Mouse (Mus musculus): ENCODE measurements around the gene Carhsp1. TPM values are rescaled to one million over a fixed set of nuclear protein-coding genes. Genes with fewer than 3 reads are reported as not detected.

Carhsp1 gene
- total and polyA plus RNA-seq, 2 experiments from 2014 or later: 42.7 to 71.6 TPM

DNA sequence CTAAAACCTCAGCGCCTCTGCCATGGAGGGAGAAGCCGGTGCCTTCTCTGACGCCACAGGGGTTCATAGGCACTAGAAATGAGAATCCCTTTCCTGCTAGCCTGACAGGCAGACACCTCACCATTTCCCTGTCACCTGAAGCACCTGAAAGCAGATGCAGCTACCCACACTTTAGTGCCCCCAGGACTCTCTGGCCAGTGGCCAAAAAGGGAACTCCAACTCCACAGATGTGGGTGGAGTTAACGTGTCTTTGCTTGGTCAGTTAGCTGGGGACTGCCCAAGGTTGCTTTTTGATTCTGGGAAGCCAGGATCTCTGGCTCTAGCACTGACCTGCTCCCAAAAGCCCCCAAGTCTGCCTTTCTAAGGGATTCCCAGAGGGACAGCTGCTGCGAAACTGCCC is 2.5 kb downstream of the Carhsp1 start:
- TF ChIP-seq CTCF (IDR thresholded peaks at IDR 0.05; ENCODE audit: low read depth): no peak
- no peak for TF ChIP-seq EP300 (IDR thresholded peaks at IDR 0.05; ENCODE audit: low read depth)
- Histone ChIP-seq H3K4me3 (ENCODE audit: low read depth, low read length) (no peak overlapping the region), H3K9me3 (replicated peaks; ENCODE audit: control insufficient read depth, low read length) (no peaks in the 10 kb centered on the region), H3K4me1 (ENCODE audit: control insufficient read depth, insufficient read depth) (peaks cover 50% of the 10 kb centered on the region), H3K9ac (replicated peaks; ENCODE audit: low read depth, low read length) (no peak overlapping the region), H3K27me3 (ENCODE audit: control insufficient read depth, insufficient read depth, low read length) (no peaks in the 10 kb centered on the region), H3K36me3 (replicated peaks; ENCODE audit: control insufficient read depth, insufficient read depth, low read length) (no peaks in the 10 kb centered on the region), H3K4me2 (ENCODE audit: low read depth, low read length) (peak overlapping the region; percentile 79), H3K27ac (ENCODE audit: low read depth) (peak overlapping the region; percentile 30; the same call in 1 of the 2 replicates)
- DNase-seq (ENCODE audit: low spot score) (no peak), ATAC-seq (ENCODE audit: insufficient read depth, low read depth) (no peak)
- WGBS: 54% methylated on average over 5 of the region's 5 CpGs

DNA sequence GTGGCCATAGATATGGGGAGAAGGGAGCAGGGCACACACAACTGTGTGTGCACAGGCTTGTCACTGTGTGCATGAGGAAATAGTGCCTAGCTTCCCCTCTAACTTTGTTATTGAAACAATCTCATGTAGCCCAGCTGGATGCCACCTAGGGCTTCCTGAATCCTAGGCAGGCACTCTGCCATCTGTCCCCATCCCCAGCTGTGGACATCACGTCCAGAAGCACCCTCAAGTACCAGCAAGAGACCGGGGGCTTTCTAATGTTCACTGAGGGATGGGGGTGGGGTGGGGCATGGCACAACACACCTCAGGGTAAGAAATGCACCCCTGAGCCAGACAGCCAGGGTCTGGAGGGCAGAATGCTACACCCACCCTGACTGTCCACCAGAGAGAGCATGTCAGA is 3.6 kb downstream of the Carhsp1 start:
- ATAC-seq (ENCODE audit: insufficient read depth, low read depth): no peak
- H3K36me3 ChIP-seq (replicated peaks; ENCODE audit: control insufficient read depth, insufficient read depth, low read length): no peaks in the 10 kb centered on the region
- H3K9me3 ChIP-seq (replicated peaks; ENCODE audit: control insufficient read depth, low read length): no peaks in the 10 kb centered on the region
- TF ChIP-seq EP300 (IDR thresholded peaks at IDR 0.05; ENCODE audit: low read depth): no peak
- no peak for TF ChIP-seq CTCF (IDR thresholded peaks at IDR 0.05; ENCODE audit: low read depth)
- no peaks in the 10 kb centered on the region for H3K27me3 ChIP-seq (ENCODE audit: control insufficient read depth, insufficient read depth, low read length)
- H3K4me1 ChIP-seq (ENCODE audit: control insufficient read depth, insufficient read depth): peaks cover 50% of the 10 kb centered on the region
- no peak overlapping the region for H3K4me2 ChIP-seq (ENCODE audit: low read depth, low read length)
- no peak overlapping the region for H3K9ac ChIP-seq (replicated peaks; ENCODE audit: low read depth, low read length)
- H3K27ac ChIP-seq (ENCODE audit: low read depth): peak overlapping the region; percentile 81
- no peak overlapping the region for H3K4me3 ChIP-seq (ENCODE audit: low read depth, low read length)
- WGBS: 52% methylated on average over 2 of the region's 2 CpGs
- DNase-seq (ENCODE audit: low spot score): no peak

DNA sequence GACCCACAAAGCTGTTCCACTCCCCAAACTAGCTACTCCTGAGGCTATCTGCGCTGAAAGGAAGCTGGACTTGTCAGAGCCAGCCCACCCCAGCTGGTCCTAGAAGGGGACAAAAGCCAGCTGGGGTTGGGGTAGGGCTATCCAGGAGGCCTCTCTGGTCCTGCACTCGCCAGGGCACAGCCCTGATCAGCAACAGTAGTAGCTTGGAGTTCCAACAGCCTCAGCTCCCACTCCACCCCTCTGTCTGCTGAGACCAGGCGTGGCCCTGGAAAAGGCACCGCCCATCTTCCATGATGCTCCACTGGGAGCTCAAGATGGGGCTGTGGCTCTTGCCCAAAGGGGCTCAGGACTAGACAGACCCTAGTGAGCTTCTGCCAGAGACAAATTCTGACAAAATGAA is 4.1 kb downstream of the Carhsp1 start:
- H3K27ac ChIP-seq (ENCODE audit: low read depth): peak overlapping the region; percentile 81
- no peaks in the 10 kb centered on the region for H3K9me3 ChIP-seq (replicated peaks; ENCODE audit: control insufficient read depth, low read length)
- DNase-seq (ENCODE audit: low spot score) (no peak), ATAC-seq (ENCODE audit: insufficient read depth, low read depth) (no peak)
- 0 out of 2 replicates have a peak overlapping the region, but pooled peaks have one; percentile 10 for H3K9ac ChIP-seq (replicated peaks; ENCODE audit: low read depth, low read length)
- peak overlapping the region; percentile 11; the same call in 1 of the 2 replicates for H3K4me2 ChIP-seq (ENCODE audit: low read depth, low read length)
- H3K27me3 ChIP-seq (ENCODE audit: control insufficient read depth, insufficient read depth, low read length): no peaks in the 10 kb centered on the region
- WGBS: 58% methylated on average over 4 of the region's 4 CpGs
- no peak overlapping the region for H3K4me3 ChIP-seq (ENCODE audit: low read depth, low read length)
- H3K4me1 ChIP-seq (ENCODE audit: control insufficient read depth, insufficient read depth): peaks cover 50% of the 10 kb centered on the region
- TF ChIP-seq CTCF (IDR thresholded peaks at IDR 0.05; ENCODE audit: low read depth) (no peak), EP300 (IDR thresholded peaks at IDR 0.05; ENCODE audit: low read depth) (no peak)
- 0 out of 2 replicates have a peak, but pooled peaks cover under 1% of the 10 kb centered on the region for H3K36me3 ChIP-seq (replicated peaks; ENCODE audit: control insufficient read depth, insufficient read depth, low read length)

DNA sequence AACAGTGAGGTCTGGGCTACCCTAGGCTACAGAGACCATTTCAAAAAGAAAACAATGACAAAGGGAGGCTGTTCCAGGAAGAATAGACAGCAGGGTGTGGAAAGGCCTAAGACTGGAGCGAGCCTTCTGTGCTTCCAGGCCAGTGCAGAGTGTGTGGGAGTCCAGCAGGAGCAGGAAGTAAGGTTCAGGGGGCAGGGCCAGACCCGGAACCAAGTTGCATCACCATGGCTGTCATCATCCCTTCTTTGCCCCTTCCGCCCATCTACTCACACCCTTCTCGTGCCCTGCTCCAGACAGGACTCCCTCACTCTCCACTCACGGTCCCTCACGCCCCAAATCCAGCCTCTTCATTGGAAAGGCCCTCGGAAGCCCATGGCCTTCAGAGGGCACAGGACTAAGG is 4.7 kb downstream of the Carhsp1 start:
- H3K9ac ChIP-seq (replicated peaks; ENCODE audit: low read depth, low read length): 0 out of 2 replicates have a peak overlapping the region, but pooled peaks have one; percentile 10

DNA sequence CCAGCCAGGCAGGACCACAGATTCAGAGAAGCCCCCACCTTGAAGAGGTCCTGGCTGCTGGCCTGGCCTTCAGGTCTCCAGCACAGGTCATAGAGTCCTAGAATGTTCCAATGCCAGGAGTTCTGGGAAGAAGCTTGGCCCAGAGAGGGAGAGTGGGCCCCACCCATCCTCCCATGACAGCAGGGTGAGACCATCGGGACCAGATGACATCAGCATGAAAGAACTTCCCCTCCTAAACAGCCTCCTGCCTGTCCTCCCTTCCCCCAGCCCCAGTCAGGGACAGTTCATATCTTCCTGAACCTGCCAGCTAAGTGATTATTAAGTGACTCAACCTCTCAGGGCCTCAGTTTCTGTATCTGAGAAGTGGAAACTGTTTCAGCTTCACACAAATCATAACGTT is 5.5 kb downstream of the Carhsp1 start:
- Histone ChIP-seq H3K36me3 (replicated peaks; ENCODE audit: control insufficient read depth, insufficient read depth, low read length) (peaks cover 15% of the 10 kb centered on the region), H3K9me3 (replicated peaks; ENCODE audit: control insufficient read depth, low read length) (no peaks in the 10 kb centered on the region), H3K4me3 (ENCODE audit: low read depth, low read length) (no peak overlapping the region), H3K27me3 (ENCODE audit: control insufficient read depth, insufficient read depth, low read length) (no peaks in the 10 kb centered on the region), H3K27ac (ENCODE audit: low read depth) (peak overlapping the region; percentile 81), H3K4me1 (ENCODE audit: control insufficient read depth, insufficient read depth) (peaks cover 50% of the 10 kb centered on the region), H3K9ac (replicated peaks; ENCODE audit: low read depth, low read length) (0 out of 2 replicates have a peak overlapping the region, but pooled peaks have one; percentile 16), H3K4me2 (ENCODE audit: low read depth, low read length) (no peak overlapping the region)
- peak; percentile 67 for DNase-seq (ENCODE audit: low spot score)
- 14% methylated on average over 2 of the region's 2 CpGs for WGBS
- ATAC-seq (ENCODE audit: insufficient read depth, low read depth): peak; percentile 60
- TF ChIP-seq EP300 (IDR thresholded peaks at IDR 0.05; ENCODE audit: low read depth) (no peak), CTCF (IDR thresholded peaks at IDR 0.05; ENCODE audit: low read depth) (no peak)

More for the DNA sequence above, 4.7 kb downstream of the Carhsp1 start:
- DNase-seq (ENCODE audit: low spot score): peak; percentile 46
- H3K27ac ChIP-seq (ENCODE audit: low read depth): peak overlapping the region; percentile 81
- 52% methylated on average over 7 of the region's 7 CpGs for WGBS
- peak overlapping the region; percentile 11; the same call in 1 of the 2 replicates for H3K4me2 ChIP-seq (ENCODE audit: low read depth, low read length)
- peaks cover 50% of the 10 kb centered on the region for H3K4me1 ChIP-seq (ENCODE audit: control insufficient read depth, insufficient read depth)
- 0 out of 2 replicates have a peak, but pooled peaks cover 6% of the 10 kb centered on the region for H3K36me3 ChIP-seq (replicated peaks; ENCODE audit: control insufficient read depth, insufficient read depth, low read length)
- H3K9me3 ChIP-seq (replicated peaks; ENCODE audit: control insufficient read depth, low read length): no peaks in the 10 kb centered on the region
- ATAC-seq (ENCODE audit: insufficient read depth, low read depth): no peak
- TF ChIP-seq CTCF (IDR thresholded peaks at IDR 0.05; ENCODE audit: low read depth) (no peak), EP300 (IDR thresholded peaks at IDR 0.05; ENCODE audit: low read depth) (no peak)
- H3K27me3 ChIP-seq (ENCODE audit: control insufficient read depth, insufficient read depth, low read length): no peaks in the 10 kb centered on the region
- no peak overlapping the region for H3K4me3 ChIP-seq (ENCODE audit: low read depth, low read length)

DNA sequence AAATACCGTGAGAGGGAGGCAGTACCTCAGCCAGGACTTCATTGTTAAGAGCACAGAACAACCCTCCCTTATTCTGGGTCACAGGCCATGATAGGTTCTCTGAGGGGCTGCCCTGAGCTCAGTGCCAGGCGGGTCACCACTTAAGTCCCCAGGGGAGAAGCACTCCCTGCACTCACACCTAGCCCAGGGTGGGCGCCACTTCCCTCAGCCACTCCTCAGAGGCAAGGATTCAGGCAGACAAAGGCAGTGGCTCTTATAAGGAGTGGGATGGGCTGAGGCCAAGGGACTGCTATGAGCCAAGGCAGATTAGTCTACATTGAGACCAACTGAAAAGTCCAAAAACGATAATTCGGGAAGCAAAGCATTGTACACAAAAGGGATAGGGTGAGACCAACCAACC is 6.6 kb downstream of the Carhsp1 start:
- peak overlapping the region; percentile 81; the same call in 1 of the 2 replicates for H3K27ac ChIP-seq (ENCODE audit: low read depth)
- H3K4me1 ChIP-seq (ENCODE audit: control insufficient read depth, insufficient read depth): peaks cover 41% of the 10 kb centered on the region
- H3K27me3 ChIP-seq (ENCODE audit: control insufficient read depth, insufficient read depth, low read length): no peaks in the 10 kb centered on the region
- WGBS: 83% methylated on average over 5 of the region's 5 CpGs
- no peak for ATAC-seq (ENCODE audit: insufficient read depth, low read depth)
- no peak overlapping the region for H3K4me3 ChIP-seq (ENCODE audit: low read depth, low read length)
- H3K36me3 ChIP-seq (replicated peaks; ENCODE audit: control insufficient read depth, insufficient read depth, low read length): peaks cover 23% of the 10 kb centered on the region
- no peak overlapping the region for H3K9ac ChIP-seq (replicated peaks; ENCODE audit: low read depth, low read length)
- DNase-seq (ENCODE audit: low spot score): no peak
- TF ChIP-seq CTCF (IDR thresholded peaks at IDR 0.05; ENCODE audit: low read depth): no peak
- no peak for TF ChIP-seq EP300 (IDR thresholded peaks at IDR 0.05; ENCODE audit: low read depth)
- no peak overlapping the region for H3K4me2 ChIP-seq (ENCODE audit: low read depth, low read length)
- no peaks in the 10 kb centered on the region for H3K9me3 ChIP-seq (replicated peaks; ENCODE audit: control insufficient read depth, low read length)
